Mouse (Mus musculus) stomach, embryonic 14.5 days (tissue): Measurements from ENCODE around the gene Tbcc. TPM values are rescaled to one million over a fixed set of nuclear protein-coding genes. Genes with fewer than 3 reads are reported as not detected.

Experiments
- ATAC-seq: fragments of 200-750 bp; cut with Nextera tagmentation; 2 replicates; pipeline ENCODE4 v1.8.0; 2017; ENCODE audit warnings: low read depth, moderate TSS enrichment; ENCODE audit not compliant: insufficient number of reproducible peaks, insufficient read depth, low FRiP score
- H3K27ac ChIP-seq: fragments of 300-500 bp; sonication (generic); 2 replicates; pipeline ENCODE4 v1.5.1; 2014; ENCODE audit warnings: mild to moderate bottlenecking, low read length, moderate library complexity, mixed read lengths
- H3K27me3 ChIP-seq: fragments of 300-500 bp; sonication (generic); 2 replicates; pipeline ENCODE4 v1.6.1; 2014; ENCODE audit warnings: low read length, control low read depth, mixed read lengths; ENCODE audit not compliant: control insufficient read depth, insufficient read depth
- H3K36me3 ChIP-seq: fragments of 300-500 bp; sonication (generic); 2 replicates; pipeline ENCODE4 v1.6.1; 2014; ENCODE audit warnings: mild to moderate bottlenecking, control low read depth, low read length, moderate library complexity, mixed read lengths; ENCODE audit not compliant: control insufficient read depth, insufficient read depth
- H3K4me1 ChIP-seq: fragments of 300-500 bp; sonication (generic); 2 replicates; pipeline ENCODE4 v1.6.1; 2014; ENCODE audit warnings: low read length, control low read depth, mixed read lengths; ENCODE audit not compliant: control insufficient read depth, insufficient read depth
- H3K4me2 ChIP-seq: fragments of 300-500 bp; sonication (generic); replicated peaks from 2 replicates; pipeline ENCODE4 v1.6.1; 2014; ENCODE audit warnings: low read depth, low read length, control low read depth
- H3K4me3 ChIP-seq: fragments of 300-500 bp; sonication (generic); 2 replicates; pipeline ENCODE4 v1.5.1; 2014; ENCODE audit warnings: low read depth, low read length, control low read depth
- H3K9ac ChIP-seq: fragments of 300-500 bp; sonication (generic); replicated peaks from 2 replicates; pipeline ENCODE4 v1.6.1; 2014; ENCODE audit warnings: low read depth, mild to moderate bottlenecking, control low read depth, low read length, moderate library complexity, mixed read lengths
- H3K9me3 ChIP-seq: fragments of 300-500 bp; sonication (generic); 2 replicates; pipeline ENCODE4 v1.6.1; 2016; ENCODE audit warnings: low read depth, low read length, control low read depth; ENCODE audit not compliant: control insufficient read depth
- WGBS: fragments of 180-500 bp; shearing (Covaris S2); extraction: QIAGEN DNeasy Blood & Tissue Kit; methylation state at CpG from one replicate; pipeline ENCODE4 v1.1.7; 2014; 5-methylcytosine and 5-hydroxymethylcytosine counted together
- polyA plus RNA-seq: library from polyadenylated mRNA; unstranded; fragments of >200 nt; fragmentation: Nextera tagmentation; extraction: Ambion mirVana; gene quantifications from 2 replicates; pipeline ENCODE4 v1.2.1, GENCODE M21; 2014

The Tbcc gene
- polyA plus RNA-seq, 1 experiment from 2014 or later: 54.3 TPM

GRCm38 (mm10) chr17:46858749-46859444 lies 31.6 kb upstream of the Tbcc start:
- H3K4me2 ChIP-seq: peak overlapping the region; percentile 48
- peak overlapping the region; percentile 100 for H3K9ac ChIP-seq
- H3K4me3 ChIP-seq: peak overlapping the region; percentile 96
- H3K4me1 ChIP-seq: peaks cover 10% of the 10 kb centered on the region; the same call in 1 of the 2 replicates
- no peaks in the 10 kb centered on the region for H3K27me3 ChIP-seq
- no peaks in the 10 kb centered on the region for H3K9me3 ChIP-seq
- ATAC-seq: no peak
- 12% methylated on average over 9 of the region's 9 CpGs for WGBS
- H3K27ac ChIP-seq: peak overlapping the region; percentile 100
- H3K36me3 ChIP-seq: no peaks in the 10 kb centered on the region

- Histone ChIP-seq H3K36me3 (no peaks in the 10 kb centered on the region), H3K9me3 (no peaks in the 10 kb centered on the region), H3K4me3 (no peak overlapping the region), H3K4me1 (peaks cover 3% of the 10 kb centered on the region; the same call in 1 of the 2 replicates), H3K4me2 (no peak overlapping the region), H3K27ac (no peak overlapping the region), H3K27me3 (no peaks in the 10 kb centered on the region), H3K9ac (no peak overlapping the region)
- ATAC-seq: no peak
- WGBS: 95% methylated on average over 4 of the region's 4 CpGs
These were observed 30.4 kb upstream of the Tbcc start for GRCm38 (mm10) chr17:46860120-46860519.

DNA sequence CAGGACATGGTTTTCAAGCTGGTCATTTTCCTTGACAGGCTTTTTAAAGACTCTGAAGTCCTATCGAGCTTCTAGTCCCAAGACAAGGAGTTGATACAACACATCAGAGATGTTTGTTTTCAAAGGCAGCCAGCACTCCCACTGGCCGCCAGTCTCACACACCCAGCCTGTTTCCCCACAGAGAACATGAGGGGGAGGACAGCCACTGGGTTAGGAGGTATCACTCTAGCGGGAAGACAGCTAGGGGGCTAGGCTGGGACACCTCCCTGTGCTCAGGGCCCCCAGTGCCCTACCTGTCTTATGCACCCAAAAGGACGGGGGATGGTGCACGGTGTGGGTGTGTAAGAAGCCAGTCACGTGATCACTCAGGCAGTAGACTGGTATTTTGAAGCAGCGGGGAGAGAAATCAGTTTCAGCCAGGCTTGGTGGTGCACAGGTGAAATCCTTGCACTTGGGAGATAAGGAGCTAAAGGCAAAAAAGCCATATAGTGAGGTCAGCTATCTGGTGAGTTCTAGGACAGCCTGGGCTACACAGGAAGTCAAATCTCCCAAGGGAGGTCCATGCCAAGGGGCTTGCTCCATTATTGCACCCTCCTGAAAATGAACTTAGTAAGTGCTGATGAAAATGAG lies 25.8 kb upstream of the Tbcc start:
- Histone ChIP-seq H3K4me3 (no peak overlapping the region), H3K4me1 (no peaks in the 10 kb centered on the region), H3K27me3 (no peaks in the 10 kb centered on the region), H3K9me3 (no peaks in the 10 kb centered on the region), H3K36me3 (no peaks in the 10 kb centered on the region), H3K9ac (no peak overlapping the region), H3K27ac (no peak overlapping the region), H3K4me2 (no peak overlapping the region)
- no peak for ATAC-seq
- WGBS: 68% methylated on average over 7 of the region's 7 CpGs

GRCm38 (mm10) chr17:46866836-46867235 lies 23.6 kb upstream of the Tbcc start:
- no peaks in the 10 kb centered on the region for H3K36me3 ChIP-seq
- ATAC-seq: no peak
- H3K9me3 ChIP-seq: no peaks in the 10 kb centered on the region
- no peaks in the 10 kb centered on the region for H3K27me3 ChIP-seq
- no peak overlapping the region for H3K4me2 ChIP-seq
- no peak overlapping the region for H3K4me3 ChIP-seq
- no peak overlapping the region for H3K9ac ChIP-seq
- no peak overlapping the region for H3K27ac ChIP-seq
- WGBS: 87% methylated on average over 12 of the region's 12 CpGs
- H3K4me1 ChIP-seq: no peaks in the 10 kb centered on the region

GRCm38 (mm10) chr17:46870204-46870798 lies 20.2 kb upstream of the Tbcc start:
- H3K4me2 ChIP-seq: no peak overlapping the region
- no peaks in the 10 kb centered on the region for H3K9me3 ChIP-seq
- no peak for ATAC-seq
- no peaks in the 10 kb centered on the region for H3K27me3 ChIP-seq
- H3K4me3 ChIP-seq: no peak overlapping the region
- 87% methylated on average over 5 of the region's 5 CpGs for WGBS
- H3K4me1 ChIP-seq: 0 out of 2 replicates have a peak, but pooled peaks cover 9% of the 10 kb centered on the region
- H3K36me3 ChIP-seq: no peaks in the 10 kb centered on the region
- H3K9ac ChIP-seq: no peak overlapping the region
- no peak overlapping the region for H3K27ac ChIP-seq

DNA sequence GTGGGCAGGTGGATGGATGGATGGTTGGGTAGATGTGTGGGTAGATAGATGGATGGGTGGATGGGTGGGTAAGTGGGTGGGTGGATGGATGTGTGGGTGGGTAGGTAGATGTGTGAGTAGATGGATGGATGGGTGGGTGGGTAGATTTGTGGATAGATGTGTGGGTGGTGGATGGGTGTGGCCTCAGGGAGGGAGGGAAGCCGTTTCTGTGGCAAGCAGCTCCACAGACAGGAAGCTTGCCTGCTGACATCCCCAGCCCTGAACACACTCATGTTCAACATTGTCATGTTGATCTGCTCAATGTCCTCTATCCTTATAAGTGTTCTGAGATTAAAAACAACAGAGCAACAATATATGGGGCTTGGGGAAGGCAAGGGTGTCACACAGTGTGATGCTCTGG lies 19.6 kb upstream of the Tbcc start:
- Histone ChIP-seq H3K36me3 (no peaks in the 10 kb centered on the region), H3K27me3 (no peaks in the 10 kb centered on the region), H3K4me1 (0 out of 2 replicates have a peak, but pooled peaks cover 9% of the 10 kb centered on the region), H3K9ac (no peak overlapping the region), H3K27ac (no peak overlapping the region), H3K4me3 (no peak overlapping the region), H3K4me2 (no peak overlapping the region), H3K9me3 (no peaks in the 10 kb centered on the region)
- 33% methylated on average over 1 of the region's 1 CpGs for WGBS
- no peak for ATAC-seq

- no peaks in the 10 kb centered on the region for H3K36me3 ChIP-seq
- no peaks in the 10 kb centered on the region for H3K27me3 ChIP-seq
- H3K9me3 ChIP-seq: no peaks in the 10 kb centered on the region
- H3K27ac ChIP-seq: no peak overlapping the region
- H3K9ac ChIP-seq: no peak overlapping the region
- H3K4me2 ChIP-seq: no peak overlapping the region
- no peak for ATAC-seq
- H3K4me3 ChIP-seq: no peak overlapping the region
- WGBS: 66% methylated on average over 7 of the region's 7 CpGs
- H3K4me1 ChIP-seq: 0 out of 2 replicates have a peak, but pooled peaks cover 9% of the 10 kb centered on the region
These were observed 17.7 kb upstream of the Tbcc start for GRCm38 (mm10) chr17:46872806-46873205.

GRCm38 (mm10) chr17:46874133-46874532 lies 16.4 kb upstream of the Tbcc start:
- Histone ChIP-seq H3K4me1 (0 out of 2 replicates have a peak, but pooled peaks cover 9% of the 10 kb centered on the region), H3K27me3 (no peaks in the 10 kb centered on the region), H3K4me3 (no peak overlapping the region), H3K9me3 (no peaks in the 10 kb centered on the region), H3K36me3 (no peaks in the 10 kb centered on the region), H3K27ac (no peak overlapping the region), H3K9ac (no peak overlapping the region), H3K4me2 (no peak overlapping the region)
- WGBS: 25% methylated on average over 10 of the region's 10 CpGs
- peak; percentile 29; the same call in 1 of the 2 replicates for ATAC-seq
